Mouse (Mus musculus) thymus, adult 2 months (tissue): Measurements from ENCODE around the gene Rdh7. TPM values are rescaled to one million over a fixed set of nuclear protein-coding genes. Genes with fewer than 3 reads are reported as not detected.
"Not testable (repeated sequence)": the region's sequence is repeated elsewhere in the genome, so short reads cannot be mapped to it uniquely, and the experiment has no call there.

Experiments used
- DNase-seq: peaks from one replicate; pipeline ENCODE4 v3.0.0; 2021
- H3K27ac ChIP-seq: fragments of 200-500 bp; 2 replicates; pipeline ENCODE4 v1.5.1; 2012; ENCODE audit warnings: low read length, control low read depth; ENCODE audit not compliant: control insufficient read depth, insufficient read depth
- H3K27me3 ChIP-seq: fragments of 200-500 bp; 2 replicates; pipeline ENCODE4 v1.6.1; 2012; ENCODE audit warnings: mild to moderate bottlenecking, low read length, moderate library complexity, mixed read lengths; ENCODE audit not compliant: control insufficient read depth, insufficient read depth
- H3K36me3 ChIP-seq: fragments of 200-500 bp; 2 replicates; pipeline ENCODE4 v1.6.1; 2012; ENCODE audit warnings: mild to moderate bottlenecking, low read length, moderate library complexity; ENCODE audit not compliant: control insufficient read depth, insufficient read depth
- H3K4me1 ChIP-seq: fragments of 200-500 bp; replicated peaks from 2 replicates; pipeline ENCODE4 v1.6.1; 2012; ENCODE audit warnings: low read length; ENCODE audit not compliant: control insufficient read depth, insufficient read depth
- H3K4me3 ChIP-seq: fragments of 200-500 bp; 2 replicates; pipeline ENCODE4 v1.5.1; 2012; ENCODE audit warnings: mild to moderate bottlenecking, low read length, control low read depth, moderate library complexity; ENCODE audit not compliant: control insufficient read depth, insufficient read depth
- CTCF ChIP-seq: fragments of 200-500 bp; IDR thresholded peaks from 2 replicates; pipeline ENCODE4 v1.5.1; 2012; ENCODE audit warnings: mild to moderate bottlenecking, control low read depth, low read length, moderate library complexity, borderline replicate concordance; ENCODE audit not compliant: control insufficient read depth, poor library complexity, insufficient read depth; ENCODE audit errors: extremely low read depth
- POLR2A ChIP-seq: fragments of 200-500 bp; IDR thresholded peaks from 2 replicates; pipeline ENCODE4 v1.6.1; 2012; ENCODE audit warnings: mild to moderate bottlenecking, low read length, control low read depth, moderate library complexity; ENCODE audit not compliant: control insufficient read depth, poor library complexity, insufficient read depth; ENCODE audit errors: extremely low read depth
- WGBS: fragments of 180-500 bp; shearing (Covaris S2); methylation state at CpG from one replicate; pipeline ENCODE4 v1.1.7; 2018; 5-methylcytosine and 5-hydroxymethylcytosine counted together
- polyA plus RNA-seq: library from polyadenylated mRNA; depleted of rRNA; stranded (reverse); fragments of >200 nt; gene quantifications from 2 replicates; pipeline ENCODE4 v1.2.3, GENCODE M21; 2012

The Rdh7 gene
- polyA plus RNA-seq, 1 experiment: 0.11 TPM

DNA sequence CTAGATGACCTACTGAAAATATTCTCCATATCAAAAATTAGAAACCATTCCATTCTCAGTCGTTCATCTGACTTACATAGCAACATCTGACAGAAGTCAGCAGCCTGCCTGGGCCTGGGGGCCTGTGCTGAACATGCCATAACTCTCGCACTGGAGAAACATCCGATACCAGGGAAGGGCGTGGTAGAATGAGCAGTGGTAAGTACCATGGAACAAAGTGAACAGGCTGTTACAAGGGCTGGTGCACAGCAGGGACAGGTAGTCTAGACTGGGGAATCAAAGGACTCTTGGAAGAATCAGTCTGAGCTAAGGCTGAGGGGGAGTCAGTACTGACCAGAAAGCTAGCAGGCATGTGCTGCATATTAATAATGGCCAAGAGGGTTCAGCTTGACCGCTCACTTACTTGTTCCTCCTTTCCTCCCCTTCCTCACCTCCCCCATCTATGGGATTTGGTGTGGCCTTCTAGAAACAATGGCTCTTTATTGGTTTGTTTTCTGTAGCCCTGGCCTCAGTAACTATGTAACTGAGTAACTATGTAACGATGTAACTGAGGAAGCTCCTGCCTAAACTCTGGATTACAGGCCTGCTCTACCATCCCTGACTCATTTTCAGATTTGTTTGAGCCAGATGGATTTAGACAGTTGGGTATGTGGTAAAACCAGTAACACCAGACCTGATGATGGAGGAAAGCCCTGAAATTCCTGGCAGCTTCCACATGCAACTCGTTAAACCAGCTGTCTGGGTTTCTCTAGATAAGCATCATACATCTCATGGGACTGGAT lies 36.2 kb upstream of the Rdh7 start:
- WGBS: 86% methylated on average over 7 of the region's 7 CpGs
- no peak for TF ChIP-seq POLR2A
- TF ChIP-seq CTCF: no peak
- no peak overlapping the region for H3K27ac ChIP-seq

DNA sequence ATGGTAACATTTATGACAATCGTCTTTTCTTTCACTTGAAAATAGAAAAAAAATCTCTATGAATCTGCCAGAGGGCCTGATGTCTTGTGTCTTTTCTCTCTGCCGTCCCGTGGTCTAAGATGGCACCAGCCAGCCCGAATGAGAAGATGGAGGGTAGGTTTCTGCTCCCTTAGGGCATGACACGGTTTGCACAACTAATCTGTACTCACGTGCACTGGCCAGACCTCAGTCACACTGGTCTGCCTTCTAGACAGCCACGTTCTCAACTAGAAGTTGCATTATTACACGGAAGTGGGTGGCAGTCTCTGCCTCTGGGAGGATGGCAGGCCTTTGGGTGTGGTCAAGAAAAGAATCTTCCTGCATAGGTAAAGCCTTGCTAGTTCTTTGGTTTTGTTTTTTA lies 34.4 kb upstream of the Rdh7 start:
- H3K36me3 ChIP-seq: no peaks in the 10 kb centered on the region
- whole genome bisulfite sequencing: 90% methylated on average over 8 of the region's 8 CpGs
- H3K4me1 ChIP-seq: no peaks in the 10 kb centered on the region
- H3K4me3 ChIP-seq: no peak overlapping the region
- no peaks in the 10 kb centered on the region for H3K27me3 ChIP-seq
- no peak for DNase-seq
- H3K27ac ChIP-seq: no peak overlapping the region
- TF ChIP-seq POLR2A (no peak), CTCF (no peak)

More for the DNA sequence above, 36.2 kb upstream of the Rdh7 start:
- Histone ChIP-seq H3K27me3 (no peaks in the 10 kb centered on the region), H3K4me3 (no peak overlapping the region), H3K36me3 (no peaks in the 10 kb centered on the region), H3K4me1 (no peaks in the 10 kb centered on the region)
- no peak for DNase-seq

DNA sequence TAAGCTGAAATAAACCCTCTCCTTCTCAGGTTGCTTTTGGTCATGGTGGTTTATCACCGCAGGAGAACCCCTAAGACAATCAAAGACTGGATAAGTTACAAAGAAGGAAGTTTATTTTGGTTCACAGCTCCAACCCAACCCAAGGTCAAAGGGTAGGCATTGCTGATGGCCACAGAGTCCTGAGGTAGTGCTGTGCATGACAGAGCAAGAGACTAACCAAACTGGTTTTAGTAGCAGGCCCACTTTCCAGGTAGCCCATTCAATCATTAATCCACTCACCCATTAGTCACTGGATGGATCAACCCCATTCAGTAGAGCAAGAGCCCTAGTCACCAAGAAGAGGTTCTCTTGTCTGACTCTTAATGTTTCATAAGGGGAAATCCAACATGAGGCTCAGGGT lies 33.6 kb upstream of the Rdh7 start:
- no peak for DNase-seq
- no peak overlapping the region for H3K27ac ChIP-seq
- no peak overlapping the region for H3K4me3 ChIP-seq
- WGBS: 91% methylated on average over 1 of the region's 1 CpGs
- TF ChIP-seq CTCF (no peak), POLR2A (no peak)
- H3K27me3 ChIP-seq: no peaks in the 10 kb centered on the region
- no peaks in the 10 kb centered on the region for H3K36me3 ChIP-seq
- H3K4me1 ChIP-seq: no peaks in the 10 kb centered on the region

DNA sequence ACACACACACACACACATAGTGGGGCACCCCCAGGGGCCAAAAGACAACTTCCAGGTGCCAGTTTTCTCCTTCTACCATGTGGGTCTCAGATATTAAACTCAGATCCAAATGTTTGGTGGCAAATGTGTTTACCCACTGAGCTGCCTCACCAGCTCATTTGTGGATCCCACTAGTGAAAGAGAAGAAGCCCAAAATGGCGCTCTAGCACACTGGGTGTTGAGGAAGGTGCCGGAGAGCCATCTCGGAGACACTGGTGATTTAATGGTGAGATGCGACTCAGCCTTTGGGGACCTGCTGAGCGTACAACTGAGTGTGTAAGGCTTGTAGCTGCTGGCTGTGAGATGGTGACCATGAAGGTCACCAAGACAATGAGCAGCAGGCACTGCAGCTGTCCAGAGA lies 29.0 kb upstream of the Rdh7 start:
- Histone ChIP-seq H3K27me3 (no peaks in the 10 kb centered on the region), H3K27ac (no peak overlapping the region), H3K4me3 (no peak overlapping the region), H3K4me1 (no peaks in the 10 kb centered on the region), H3K36me3 (no peaks in the 10 kb centered on the region)
- 98% methylated on average over 5 of the region's 5 CpGs for WGBS
- no peak for DNase-seq
- TF ChIP-seq CTCF (no peak), POLR2A (no peak)

DNA sequence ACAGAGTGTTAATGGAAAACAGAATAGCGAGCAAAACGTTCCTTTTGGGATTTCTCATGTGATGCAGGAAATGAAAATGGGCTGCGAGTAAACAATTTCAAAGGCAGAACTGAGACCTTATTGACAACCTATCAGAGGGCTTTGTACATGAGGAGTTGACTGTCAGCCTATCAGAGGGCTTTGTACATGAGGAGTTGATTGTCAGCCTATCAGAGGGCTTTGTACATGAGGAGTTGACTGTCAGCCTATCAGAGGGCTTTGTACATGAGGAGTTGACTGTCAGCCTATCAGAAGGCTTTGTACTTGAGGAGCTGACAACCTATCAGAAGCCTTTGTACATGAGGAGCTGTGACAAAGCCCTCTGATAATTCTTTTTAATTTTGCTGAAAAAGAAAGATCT lies 28.6 kb upstream of the Rdh7 start:
- H3K4me1 ChIP-seq, H3K27me3 ChIP-seq: not testable (repeated sequence)
- WGBS: 94% methylated on average over 3 of the region's 3 CpGs

DNA sequence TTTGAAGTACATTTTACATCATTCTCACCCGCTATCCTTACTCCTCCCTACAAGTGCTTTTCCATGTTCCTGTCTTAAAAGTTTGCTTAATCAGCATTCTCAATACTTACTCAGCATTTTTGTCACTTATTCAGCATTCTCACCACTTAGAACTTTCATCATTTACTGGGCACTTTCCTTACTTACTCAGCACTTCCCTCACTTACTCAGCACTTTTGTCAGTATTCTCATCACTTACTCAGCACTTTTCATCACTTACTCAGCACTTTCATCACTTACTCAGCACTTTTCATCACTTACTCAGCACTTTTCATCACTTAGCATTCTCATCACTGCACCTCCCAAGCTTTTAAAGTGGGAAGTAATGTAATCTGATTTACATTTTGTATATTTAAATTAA lies 27.0 kb upstream of the Rdh7 start:
- 93% methylated on average over 1 of the region's 1 CpGs for WGBS
- no peak overlapping the region for H3K4me3 ChIP-seq
- no peaks in the 10 kb centered on the region for H3K4me1 ChIP-seq
- H3K36me3 ChIP-seq: no peaks in the 10 kb centered on the region
- H3K27ac ChIP-seq: no peak overlapping the region
- no peak for TF ChIP-seq CTCF
- H3K27me3 ChIP-seq: no peaks in the 10 kb centered on the region
- no peak for DNase-seq

More for the DNA sequence above, 28.6 kb upstream of the Rdh7 start:
- not testable (repeated sequence) for H3K36me3 ChIP-seq, H3K4me3 ChIP-seq, H3K27ac ChIP-seq, DNase-seq

DNA sequence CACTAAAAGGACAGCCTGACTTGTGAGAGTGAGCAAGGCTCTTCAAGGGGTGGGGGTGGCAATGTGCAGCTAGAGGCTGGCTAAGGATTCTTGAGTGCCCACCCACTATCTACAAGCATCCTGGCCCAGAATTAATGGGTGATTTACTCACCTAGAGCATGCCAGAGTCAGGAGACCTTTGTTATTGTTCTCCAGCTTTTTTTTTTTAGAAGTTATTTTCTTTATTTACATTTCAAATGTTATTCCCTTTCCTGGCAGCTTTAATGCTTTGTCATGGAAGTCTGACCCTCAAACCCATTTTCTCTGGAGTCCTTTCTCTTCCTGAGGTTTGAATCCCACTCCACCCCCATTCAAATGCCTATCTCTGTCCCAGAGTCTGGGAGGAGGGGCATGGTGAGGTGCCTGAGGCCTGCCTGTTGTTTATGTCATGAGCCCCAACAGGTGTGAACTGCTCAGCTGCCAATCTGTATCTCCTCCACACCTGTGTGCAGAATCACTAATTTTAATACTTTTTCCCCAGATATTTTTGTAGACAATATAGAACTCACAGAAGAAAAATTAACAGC lies 18.9 kb upstream of the Rdh7 start:
- TF ChIP-seq CTCF: no peak
- TF ChIP-seq POLR2A: no peak
- H3K27ac ChIP-seq: no peak overlapping the region
- H3K4me3 ChIP-seq: no peak overlapping the region
- H3K4me1 ChIP-seq: no peaks in the 10 kb centered on the region
- no peak for DNase-seq
- H3K36me3 ChIP-seq: no peaks in the 10 kb centered on the region
- no peaks in the 10 kb centered on the region for H3K27me3 ChIP-seq
